Mouse (Mus musculus) lung, postnatal 14 days (tissue): ENCODE measurements around the gene Naip2.

Source experiments
- DNase-seq: peaks from one replicate; pipeline ENCODE4 v3.0.0; 2021

Gene Naip2

GRCm38 (mm10) chr13:100107652-100108472, 94.0 kb downstream of the Naip2 start, which contains the start of gene Serf1:
Serf1 (plus strand) TSS chr13:100108012.
- DNase-seq = peak; percentile 85

- peak; percentile 96 for DNase-seq
These were observed 98.1 kb downstream of the Naip2 start, which contains the start of gene Bdp1 for GRCm38 (mm10) chr13:100103748-100104254. Bdp1 (minus strand) TSS chr13:100104070.

GRCm38 (mm10) chr13:100103052-100103658, 98.7 kb downstream of the Naip2 start:
- no peak for DNase-seq

GRCm38 (mm10) chr13:100098808-100099207, 103.1 kb downstream of the Naip2 start:
- DNase-seq = no peak
